Mouse (Mus musculus): ENCODE measurements at regions not wholly inside any gene's neighbourhood (a gene's known extent, or its start where the extent isn't known, plus 50 kb on each side); places are given as distances from the start of the nearest gene placed in this dataset.

- Histone ChIP-seq H3K4me1 (ENCODE audit: insufficient read depth, low read depth, low read length) (no peaks in the 10 kb centered on the region), H3K9me3 (replicated peaks) (peaks cover 17% of the 10 kb centered on the region)
- no peak for ATAC-seq (ENCODE audit: extremely low read depth, insufficient number of reproducible peaks, low FRiP score, poor library complexity, severe bottlenecking)
Observed at GRCm38 (mm10) chr8:113916649-113917048, 68.1 kb upstream of the Adamts18 start.

DNA sequence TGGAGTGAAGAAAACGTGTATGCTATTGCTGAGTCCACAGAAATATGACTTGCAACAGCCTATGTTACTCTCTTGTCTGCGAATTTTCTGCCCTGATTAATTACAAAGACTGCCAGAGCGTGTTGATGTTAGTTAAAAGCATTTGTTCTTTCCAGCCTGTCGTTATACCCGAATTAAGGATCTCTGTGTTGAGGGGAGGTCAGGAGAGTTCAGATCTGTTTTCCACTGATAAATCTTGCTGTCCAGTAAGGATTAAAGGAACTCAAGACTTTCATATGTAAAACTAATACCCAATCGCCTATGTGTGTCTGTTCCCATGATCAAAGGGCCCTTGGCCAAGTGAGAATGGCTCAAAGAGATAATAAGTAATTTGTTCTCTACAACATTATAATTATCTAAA is 68.7 kb upstream of the Adamts18 start:
- no peak for TF ChIP-seq GATA2 (IDR thresholded peaks at IDR 0.05; ENCODE audit: borderline replicate concordance, low read depth, low read length)
- TF ChIP-seq TAL1 (conservative IDR thresholded peaks at IDR 0.05; ENCODE audit: low read depth, low read length): no peak
- TF ChIP-seq CTCF (IDR thresholded peaks at IDR 0.05; ENCODE audit: low read depth, low read length): no peak
- no peak for TF ChIP-seq POLR2AphosphoS5 (IDR thresholded peaks at IDR 0.05; ENCODE audit: insufficient replicate concordance, low read depth, low read length)
- no peak for TF ChIP-seq GATA1 (IDR thresholded peaks at IDR 0.05; ENCODE audit: borderline replicate concordance, low read length)
- H3K36me3 ChIP-seq (replicated peaks): no peaks in the 10 kb centered on the region
- peaks cover 18% of the 10 kb centered on the region for H3K9me3 ChIP-seq (replicated peaks)
- DNase-seq (ENCODE audit: low spot score) (no peak), ATAC-seq (ENCODE audit: extremely low read depth, insufficient number of reproducible peaks, low FRiP score, poor library complexity, severe bottlenecking) (no peak)
- H3K27me3 ChIP-seq (ENCODE audit: insufficient read depth, low read length): no peaks in the 10 kb centered on the region
- no peak overlapping the region for H3K4me3 ChIP-seq (ENCODE audit: low read depth, low read length)
- H3K4me1 ChIP-seq (ENCODE audit: insufficient read depth, low read depth, low read length): no peaks in the 10 kb centered on the region

More at GRCm38 (mm10) chr8:113916649-113917048, 68.1 kb upstream of the Adamts18 start:
- no peak overlapping the region for H3K4me3 ChIP-seq (ENCODE audit: low read depth, low read length)
- no peak for DNase-seq (ENCODE audit: low spot score)
- TF ChIP-seq POLR2AphosphoS5 (IDR thresholded peaks at IDR 0.05; ENCODE audit: insufficient replicate concordance, low read depth, low read length) (no peak), GATA1 (IDR thresholded peaks at IDR 0.05; ENCODE audit: borderline replicate concordance, low read length) (no peak), TAL1 (conservative IDR thresholded peaks at IDR 0.05; ENCODE audit: low read depth, low read length) (no peak), CTCF (IDR thresholded peaks at IDR 0.05; ENCODE audit: low read depth, low read length) (no peak), GATA2 (IDR thresholded peaks at IDR 0.05; ENCODE audit: borderline replicate concordance, low read depth, low read length) (no peak)
- H3K27me3 ChIP-seq (ENCODE audit: insufficient read depth, low read length): no peaks in the 10 kb centered on the region
- H3K36me3 ChIP-seq (replicated peaks): no peaks in the 10 kb centered on the region

DNA sequence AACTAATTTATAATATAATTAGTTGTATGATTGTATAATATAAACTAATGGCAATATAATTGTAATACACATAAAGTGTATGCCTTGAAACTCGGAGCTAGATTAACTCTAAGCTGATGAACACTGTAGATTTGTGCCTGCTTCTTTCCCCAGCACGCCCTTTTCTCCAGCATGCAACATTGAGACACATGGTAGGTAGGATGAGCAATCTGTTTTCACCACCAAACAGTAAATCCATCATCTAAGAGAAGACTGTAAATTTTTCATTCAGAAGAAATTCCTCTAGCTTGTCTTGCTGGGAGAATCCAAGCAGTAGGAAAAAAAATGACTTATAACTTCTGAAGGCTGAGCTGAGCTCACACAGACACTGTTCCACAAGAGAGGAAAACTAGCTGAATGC is 71.8 kb upstream of the Adamts18 start:
- TF ChIP-seq GATA1 (IDR thresholded peaks at IDR 0.05; ENCODE audit: borderline replicate concordance, low read length) (no peak), CTCF (IDR thresholded peaks at IDR 0.05; ENCODE audit: low read depth, low read length) (no peak), TAL1 (conservative IDR thresholded peaks at IDR 0.05; ENCODE audit: low read depth, low read length) (no peak), GATA2 (IDR thresholded peaks at IDR 0.05; ENCODE audit: borderline replicate concordance, low read depth, low read length) (no peak), POLR2AphosphoS5 (IDR thresholded peaks at IDR 0.05; ENCODE audit: insufficient replicate concordance, low read depth, low read length) (no peak)
- H3K4me1 ChIP-seq (ENCODE audit: insufficient read depth, low read depth, low read length): no peaks in the 10 kb centered on the region
- ATAC-seq (ENCODE audit: extremely low read depth, insufficient number of reproducible peaks, low FRiP score, poor library complexity, severe bottlenecking) (no peak), DNase-seq (ENCODE audit: low spot score) (no peak)
- H3K27me3 ChIP-seq (ENCODE audit: insufficient read depth, low read length): no peaks in the 10 kb centered on the region
- no peak overlapping the region for H3K4me3 ChIP-seq (ENCODE audit: low read depth, low read length)
- no peaks in the 10 kb centered on the region for H3K36me3 ChIP-seq (replicated peaks)
- peaks cover 25% of the 10 kb centered on the region for H3K9me3 ChIP-seq (replicated peaks)

- Histone ChIP-seq H3K4me3 (ENCODE audit: low read depth, low read length) (no peak overlapping the region), H3K27me3 (ENCODE audit: insufficient read depth, low read length) (no peaks in the 10 kb centered on the region), H3K9me3 (replicated peaks) (peaks cover 22% of the 10 kb centered on the region), H3K4me1 (ENCODE audit: insufficient read depth, low read depth, low read length) (no peaks in the 10 kb centered on the region), H3K36me3 (replicated peaks) (no peaks in the 10 kb centered on the region)
- ATAC-seq (ENCODE audit: extremely low read depth, insufficient number of reproducible peaks, low FRiP score, poor library complexity, severe bottlenecking) (no peak), DNase-seq (ENCODE audit: low spot score) (no peak)
- no peak for TF ChIP-seq CTCF (IDR thresholded peaks at IDR 0.05; ENCODE audit: low read depth, low read length)
- TF ChIP-seq POLR2AphosphoS5 (IDR thresholded peaks at IDR 0.05; ENCODE audit: insufficient replicate concordance, low read depth, low read length): no peak
- TF ChIP-seq GATA1 (IDR thresholded peaks at IDR 0.05; ENCODE audit: borderline replicate concordance, low read length): no peak
- no peak for TF ChIP-seq TAL1 (conservative IDR thresholded peaks at IDR 0.05; ENCODE audit: low read depth, low read length)
- TF ChIP-seq GATA2 (IDR thresholded peaks at IDR 0.05; ENCODE audit: borderline replicate concordance, low read depth, low read length): no peak
Observed at GRCm38 (mm10) chr8:113923381-113923780, 74.8 kb upstream of the Adamts18 start.

DNA sequence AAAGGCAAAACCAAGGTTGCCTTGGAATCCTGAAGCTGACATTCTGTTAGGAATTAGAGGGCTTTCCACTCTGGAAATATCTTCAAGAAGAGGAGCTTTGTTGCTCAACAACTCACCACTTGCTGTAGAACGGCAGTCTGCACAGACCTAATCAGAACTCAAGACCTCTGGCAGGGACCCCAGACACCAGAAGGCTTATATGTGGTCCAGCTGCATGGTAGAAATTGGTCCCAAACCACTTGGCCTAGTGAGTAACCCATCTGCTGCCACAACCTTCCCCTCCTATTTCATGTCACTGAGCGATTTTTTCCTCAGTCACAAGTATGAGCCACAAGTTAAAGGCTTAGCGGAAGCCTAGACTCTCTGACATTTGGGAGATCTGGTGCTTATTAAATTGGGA is 105.2 kb upstream of the Adamts18 start:
- H3K4me1 ChIP-seq (ENCODE audit: insufficient read depth, low read depth, low read length): no peaks in the 10 kb centered on the region
- no peak overlapping the region for H3K4me3 ChIP-seq (ENCODE audit: low read depth, low read length)
- H3K36me3 ChIP-seq (replicated peaks): no peaks in the 10 kb centered on the region
- peaks cover 45% of the 10 kb centered on the region for H3K9me3 ChIP-seq (replicated peaks)
- ATAC-seq (ENCODE audit: extremely low read depth, insufficient number of reproducible peaks, low FRiP score, poor library complexity, severe bottlenecking) (no peak), DNase-seq (ENCODE audit: low spot score) (no peak)
- H3K27me3 ChIP-seq (ENCODE audit: insufficient read depth, low read length): no peaks in the 10 kb centered on the region
- TF ChIP-seq CTCF (IDR thresholded peaks at IDR 0.05; ENCODE audit: low read depth, low read length) (no peak), TAL1 (conservative IDR thresholded peaks at IDR 0.05; ENCODE audit: low read depth, low read length) (no peak), GATA2 (IDR thresholded peaks at IDR 0.05; ENCODE audit: borderline replicate concordance, low read depth, low read length) (no peak), GATA1 (IDR thresholded peaks at IDR 0.05; ENCODE audit: borderline replicate concordance, low read length) (no peak), POLR2AphosphoS5 (IDR thresholded peaks at IDR 0.05; ENCODE audit: insufficient replicate concordance, low read depth, low read length) (no peak)

- DNase-seq (ENCODE audit: low spot score) (no peak), ATAC-seq (ENCODE audit: extremely low read depth, insufficient number of reproducible peaks, low FRiP score, poor library complexity, severe bottlenecking) (no peak)
- Histone ChIP-seq H3K27me3 (ENCODE audit: insufficient read depth, low read length) (no peaks in the 10 kb centered on the region), H3K4me1 (ENCODE audit: insufficient read depth, low read depth, low read length) (no peaks in the 10 kb centered on the region), H3K36me3 (replicated peaks) (no peaks in the 10 kb centered on the region), H3K4me3 (ENCODE audit: low read depth, low read length) (no peak overlapping the region), H3K9me3 (replicated peaks) (peaks cover 63% of the 10 kb centered on the region)
- TF ChIP-seq POLR2AphosphoS5 (IDR thresholded peaks at IDR 0.05; ENCODE audit: insufficient replicate concordance, low read depth, low read length): no peak
- TF ChIP-seq TAL1 (conservative IDR thresholded peaks at IDR 0.05; ENCODE audit: low read depth, low read length): no peak
- no peak for TF ChIP-seq GATA1 (IDR thresholded peaks at IDR 0.05; ENCODE audit: borderline replicate concordance, low read length)
- TF ChIP-seq CTCF (IDR thresholded peaks at IDR 0.05; ENCODE audit: low read depth, low read length): no peak
- TF ChIP-seq GATA2 (IDR thresholded peaks at IDR 0.05; ENCODE audit: borderline replicate concordance, low read depth, low read length): no peak
Observed at GRCm38 (mm10) chr8:113956439-113957043, 108.0 kb upstream of the Adamts18 start.

Measured in G1E (cell line).